Mouse (Mus musculus): ENCODE measurements around the gene Slc35e1.

Slc35e1 gene

DNA sequence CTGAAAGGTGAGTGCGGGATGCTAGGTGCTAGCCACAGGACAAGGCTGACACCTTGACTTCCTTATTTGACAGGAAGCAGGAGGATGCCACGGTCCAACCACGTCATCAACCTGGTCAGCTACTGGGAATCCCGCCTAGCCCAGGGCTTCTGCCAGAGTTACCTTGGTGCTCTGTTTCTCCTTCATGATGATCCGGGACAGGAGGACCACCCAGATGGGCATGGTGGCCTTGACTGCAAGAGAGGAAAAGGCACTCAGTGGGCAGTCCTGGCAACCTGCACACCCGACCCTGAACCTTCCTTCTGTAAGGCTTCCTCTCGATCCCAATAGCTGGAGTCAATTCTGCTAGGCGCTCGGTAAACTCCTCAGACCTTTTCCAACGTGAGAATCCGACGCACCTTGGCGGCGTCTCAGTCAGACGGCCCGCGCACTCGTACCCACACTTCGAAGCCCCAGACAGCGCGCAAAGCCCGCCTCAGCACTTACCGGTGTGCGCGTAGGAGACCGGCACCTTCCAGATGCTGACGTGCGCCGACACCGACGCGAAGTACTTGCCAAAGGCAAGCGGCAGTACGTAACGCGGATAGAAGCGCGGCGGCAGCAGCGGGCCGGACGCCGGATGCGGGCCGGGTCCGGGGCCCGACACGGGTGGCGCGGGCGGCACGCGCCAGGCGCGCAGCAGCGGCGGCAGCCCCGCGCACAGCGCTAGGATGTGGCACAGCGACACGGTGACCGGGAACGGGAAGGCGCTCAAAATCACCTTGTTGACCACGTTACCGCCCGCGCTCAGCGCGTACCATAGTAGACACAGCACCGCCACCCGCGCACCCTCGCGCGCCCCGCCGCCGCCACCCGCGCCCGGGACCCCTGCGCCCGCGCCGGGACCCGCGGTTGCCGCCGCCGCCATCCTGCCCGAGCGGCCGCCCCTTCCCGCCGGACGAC is at the start of gene Slc35e1:
Gene Slc35e1, minus strand, starts transcription at position 935 of the 942 bp plus-strand sequence.
- DNase-seq (ENCODE audit: low spot score), result peak; percentile 58

GRCm38 (mm10) chr8:72539234-72539633 is 46.8 kb upstream of the Slc35e1 start:
- DNase-seq (ENCODE audit: low spot score), result no peak

DNA sequence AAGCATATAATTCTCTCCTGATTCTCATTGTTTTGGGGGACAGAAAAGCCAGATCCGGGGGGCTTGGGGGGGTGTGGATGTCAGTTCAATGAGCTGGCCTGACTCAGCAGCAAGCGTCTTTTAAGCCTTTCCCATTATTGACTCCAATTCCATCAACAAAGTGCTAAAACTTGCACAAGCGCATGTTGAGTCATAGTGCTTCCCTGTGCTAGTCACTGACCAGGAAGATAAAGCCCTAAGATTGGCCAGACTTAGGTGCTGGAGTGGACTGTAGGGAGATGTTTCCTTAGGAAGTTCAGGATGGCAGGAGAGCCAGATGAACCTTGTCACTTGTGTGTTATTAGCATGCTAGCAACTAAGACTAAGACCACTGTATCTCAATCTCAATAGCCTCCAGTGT is 42.5 kb upstream of the Slc35e1 start:
- DNase-seq (ENCODE audit: low spot score), result no peak

DNA sequence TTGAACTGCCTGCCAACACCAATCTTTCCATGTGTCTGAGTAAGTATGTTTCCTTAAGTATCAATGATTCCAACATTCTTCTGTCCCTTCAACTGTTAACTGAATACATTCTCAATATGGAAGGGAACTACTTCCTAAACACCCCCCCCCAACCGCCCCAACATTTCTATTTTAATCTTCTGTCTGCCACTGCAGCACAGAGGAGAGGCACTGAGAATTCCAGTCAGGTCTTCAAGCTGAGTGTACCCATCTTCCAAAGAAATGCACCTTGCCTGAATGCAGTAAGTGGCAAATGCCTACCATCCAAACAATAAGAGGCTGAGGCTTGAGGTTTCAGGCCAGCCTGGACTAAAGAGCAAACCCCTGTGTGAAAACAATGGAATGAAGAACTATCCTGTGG is 39.7 kb upstream of the Slc35e1 start:
- DNase-seq (ENCODE audit: low spot score), result no peak

DNA sequence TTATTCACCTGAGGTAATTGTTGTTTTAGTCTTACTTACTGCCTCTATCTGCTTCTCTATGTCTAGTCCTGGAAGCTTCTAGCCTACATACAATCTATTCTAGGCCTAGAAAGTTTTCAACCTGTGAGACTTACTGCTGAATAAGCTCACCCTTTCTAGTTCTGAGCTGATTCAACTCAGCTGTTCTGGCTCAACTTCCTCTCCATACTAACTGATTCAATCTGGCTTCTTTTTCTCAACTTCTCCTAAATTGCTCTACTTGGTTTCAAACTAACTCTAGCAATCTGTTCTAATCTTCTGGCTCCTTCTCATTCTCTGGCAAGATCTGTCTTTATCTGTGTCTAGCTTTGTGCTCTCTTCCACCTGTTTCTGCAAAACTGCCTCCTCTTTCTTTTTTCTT is 29.5 kb upstream of the Slc35e1 start:
- no peak for DNase-seq (ENCODE audit: low spot score)

- DNase-seq (ENCODE audit: low spot score), result no peak
These were observed 25.1 kb upstream of the Slc35e1 start for GRCm38 (mm10) chr8:72517421-72517988.

DNA sequence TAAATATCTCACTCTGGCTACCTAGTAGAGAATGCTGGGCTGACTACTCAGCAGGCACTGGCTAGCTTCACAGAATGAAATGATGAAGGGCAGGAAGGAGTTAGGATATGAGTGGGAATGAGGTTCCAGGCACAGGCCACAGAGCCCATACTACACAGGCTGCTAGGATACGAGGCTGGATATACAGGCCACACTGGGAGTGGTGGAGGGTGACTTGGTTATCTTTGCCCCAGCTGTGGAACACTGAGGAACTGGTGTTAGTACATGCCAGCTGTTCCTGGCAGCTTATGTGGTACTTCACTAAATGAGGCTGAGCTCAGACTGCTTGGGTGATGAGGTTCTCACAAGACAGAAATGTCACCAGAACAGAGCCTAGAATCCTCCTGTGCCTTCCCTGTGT is 20.7 kb upstream of the Slc35e1 start:
- no peak for DNase-seq (ENCODE audit: low spot score)

DNA sequence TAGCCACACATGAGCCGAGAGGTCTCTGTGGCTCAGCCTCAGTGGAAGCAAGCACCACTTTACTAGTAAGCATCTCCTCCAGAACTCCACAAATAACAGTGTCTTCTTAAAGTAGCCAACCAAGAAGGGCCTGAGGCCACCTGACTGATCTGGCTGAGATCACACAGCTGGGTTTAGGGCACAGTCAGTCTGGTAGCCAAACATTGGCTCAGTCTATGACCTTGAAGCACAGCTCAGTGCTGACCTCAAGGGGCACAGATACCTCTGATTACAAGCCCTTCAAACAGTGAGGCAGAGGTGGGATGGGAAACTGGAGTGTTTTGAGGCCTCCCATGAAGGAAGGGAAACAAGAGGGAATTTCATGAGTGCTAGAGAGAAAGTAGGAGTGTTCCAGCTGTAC is 20.2 kb upstream of the Slc35e1 start:
- no peak for DNase-seq (ENCODE audit: low spot score)

DNA sequence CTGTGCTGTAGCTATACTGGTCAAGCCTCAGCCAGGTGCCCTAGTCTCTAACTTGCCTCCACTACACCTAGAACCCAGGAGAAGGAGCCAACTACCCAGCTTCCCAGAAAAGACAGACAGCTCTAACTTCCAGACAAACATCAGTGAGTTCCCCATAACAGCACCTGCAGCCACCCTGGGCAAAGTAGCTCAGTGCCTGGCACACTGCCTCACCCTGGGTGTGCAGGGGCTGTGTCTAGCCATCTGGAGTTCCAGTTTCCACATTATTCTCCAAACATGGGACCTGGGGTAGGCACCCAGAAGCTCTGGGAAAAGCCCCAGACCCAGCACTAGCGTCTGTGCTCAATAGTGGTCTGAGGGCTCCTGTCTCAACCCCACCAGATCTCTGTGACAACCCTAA is 15.1 kb upstream of the Slc35e1 start:
- DNase-seq (ENCODE audit: low spot score), result no peak

DNA sequence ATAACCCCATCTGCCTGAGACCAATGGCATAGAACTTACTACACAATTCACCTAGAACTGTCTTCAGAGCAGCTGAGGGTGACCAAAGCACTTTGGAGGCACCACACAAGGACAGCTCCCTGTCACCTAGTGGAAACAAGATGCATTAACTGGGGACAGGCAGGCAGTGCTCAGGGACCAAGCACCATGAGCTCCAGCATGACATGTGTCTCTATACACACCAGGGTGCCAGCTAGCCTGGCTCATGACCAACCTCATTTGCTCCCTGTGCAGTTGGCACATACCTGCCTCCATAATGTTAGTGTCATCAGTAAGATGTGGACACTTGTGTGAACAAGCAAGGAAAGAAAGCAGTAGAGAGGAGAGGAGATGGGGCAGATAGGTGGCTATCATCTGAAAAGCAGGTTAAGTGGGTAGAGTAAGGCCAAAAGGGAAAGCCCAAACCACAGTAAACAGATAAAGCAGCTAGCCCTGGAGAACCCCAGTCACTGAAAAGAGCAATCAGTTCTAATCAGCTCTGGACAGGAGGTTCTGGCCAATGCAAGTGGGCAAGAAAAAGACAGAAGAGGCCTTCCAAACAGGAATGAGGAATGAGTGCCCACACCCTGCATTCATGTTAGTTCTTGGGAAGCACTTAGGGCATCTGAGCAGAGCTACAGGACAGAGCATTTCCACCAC is 12.4 kb upstream of the Slc35e1 start:
- DNase-seq (ENCODE audit: low spot score), result no peak

- peak; percentile 33 for DNase-seq (ENCODE audit: low spot score)
These were observed 11.7 kb upstream of the Slc35e1 start for GRCm38 (mm10) chr8:72504137-72504536.

DNA sequence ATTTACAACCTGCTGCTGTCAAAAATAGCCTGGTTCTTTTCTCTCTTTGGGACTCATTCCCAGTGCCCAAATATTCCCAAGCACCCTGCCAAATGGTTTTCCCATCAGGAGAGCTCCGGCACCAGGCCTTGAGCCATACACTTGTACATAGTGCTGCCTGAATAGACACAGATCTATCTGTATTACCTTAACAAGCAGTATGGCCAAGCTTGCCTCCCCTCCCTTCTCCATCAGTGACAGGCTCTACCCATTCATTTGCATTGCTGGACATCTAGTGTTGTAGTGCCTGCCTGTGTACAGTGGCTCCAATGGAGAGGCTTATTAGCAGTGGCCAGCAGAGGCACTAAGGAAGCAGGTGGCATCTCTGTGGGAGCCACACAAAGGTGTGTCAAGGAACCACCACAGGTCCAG is 8.1 kb upstream of the Slc35e1 start:
- DNase-seq (ENCODE audit: low spot score), result no peak

DNA sequence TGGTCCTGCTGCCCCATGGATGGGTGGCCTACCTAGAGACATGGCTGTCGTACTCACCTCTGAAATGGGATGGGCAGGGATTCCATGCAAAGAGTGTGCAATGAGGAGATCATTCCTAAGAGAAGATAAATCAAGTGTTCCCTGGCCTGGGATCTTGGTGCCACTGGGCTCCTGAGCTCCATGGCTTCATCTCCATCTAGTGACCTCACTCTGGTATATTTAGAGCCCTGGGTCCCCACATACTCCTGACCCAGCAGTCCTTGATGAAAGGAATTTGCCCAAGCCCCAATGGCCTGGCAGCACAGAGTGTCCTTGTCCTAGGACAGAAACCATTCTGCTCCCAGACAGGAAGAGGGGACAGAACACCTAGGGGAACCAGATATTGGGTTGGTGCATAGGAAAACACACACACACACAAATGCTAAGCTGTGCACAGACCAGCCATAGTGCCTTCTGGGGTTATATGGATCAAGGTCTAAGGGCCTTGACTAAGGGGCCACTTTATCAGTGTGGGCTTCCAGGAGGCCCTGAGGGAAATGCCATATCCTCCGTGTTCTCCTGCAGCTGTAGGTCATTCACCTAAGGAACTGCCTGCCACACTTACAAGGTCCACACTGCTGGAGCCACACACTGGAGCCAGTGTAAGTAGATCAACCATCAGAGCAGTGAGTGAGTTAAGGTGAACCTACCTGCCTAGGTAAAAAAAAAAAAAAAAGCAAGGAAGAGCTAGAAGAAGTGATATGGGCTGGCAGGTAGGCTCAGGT is 7.3 kb upstream of the Slc35e1 start:
- no peak for DNase-seq (ENCODE audit: low spot score)

DNA sequence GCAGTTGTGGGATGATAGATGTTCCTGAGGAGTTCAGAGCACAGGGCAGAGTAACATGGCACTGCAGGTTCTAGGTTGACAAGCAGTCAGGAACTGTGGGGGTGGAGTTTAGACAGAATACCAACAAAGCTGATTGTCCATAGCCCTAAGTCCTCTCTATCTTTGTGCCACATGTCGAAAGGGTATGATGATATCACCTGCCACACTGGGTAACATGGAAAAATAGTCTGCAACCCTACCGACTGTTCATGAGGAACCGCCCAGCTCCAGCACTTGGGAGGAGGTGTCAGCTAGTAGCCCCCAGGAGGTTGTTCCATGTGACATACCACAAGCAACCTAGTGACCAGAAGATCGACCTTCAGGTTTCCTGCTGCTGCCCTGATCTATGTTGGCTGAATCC is 6.1 kb upstream of the Slc35e1 start:
- no peak for DNase-seq (ENCODE audit: low spot score)

- DNase-seq (ENCODE audit: low spot score), result no peak
These were observed 5.5 kb upstream of the Slc35e1 start for GRCm38 (mm10) chr8:72497911-72498310.

GRCm38 (mm10) chr8:72496217-72496616 is 3.8 kb upstream of the Slc35e1 start:
- no peak for DNase-seq (ENCODE audit: low spot score)

DNA sequence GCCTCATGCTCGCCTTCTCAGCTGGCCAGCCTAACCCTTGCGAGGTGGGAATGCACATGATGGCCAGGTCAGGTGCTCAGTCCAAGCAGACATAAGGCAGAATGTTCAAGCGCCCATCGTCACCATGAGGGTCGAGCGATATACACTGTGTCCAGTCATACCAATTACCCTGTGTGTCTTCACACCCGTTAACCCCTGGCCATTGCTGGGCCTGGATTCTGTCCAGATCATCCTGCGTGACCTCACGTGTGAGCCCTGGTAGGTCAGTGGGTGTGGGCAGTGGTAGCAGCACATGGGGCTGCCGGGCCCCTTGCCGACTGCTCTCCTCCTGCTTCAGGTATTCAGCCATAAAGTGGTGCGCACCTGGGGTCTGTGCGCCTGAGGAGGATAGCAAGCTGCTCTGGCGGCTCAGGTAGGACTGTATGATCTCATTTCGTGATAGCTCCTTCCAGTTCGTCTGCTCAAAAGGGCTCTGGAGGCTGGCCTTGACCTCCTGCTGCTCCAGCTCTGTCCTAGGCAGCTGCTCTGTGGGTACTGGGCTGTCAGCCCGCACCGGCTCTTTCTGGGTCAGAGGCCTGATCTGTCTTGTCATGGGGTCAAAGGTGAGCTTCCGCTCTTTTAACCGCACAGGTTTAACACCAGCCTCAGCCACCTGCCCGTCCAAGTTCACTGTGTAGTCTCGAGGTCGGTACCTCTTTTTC is 3.1 kb upstream of the Slc35e1 start:
- no peak for DNase-seq (ENCODE audit: low spot score)

- DNase-seq (ENCODE audit: low spot score), result no peak
These were observed 967 bp upstream of the Slc35e1 start for GRCm38 (mm10) chr8:72493381-72493780.

GRCm38 (mm10) chr8:72492622-72493081 is 238 bp upstream of the Slc35e1 start:
- peak; percentile 98 for DNase-seq (ENCODE audit: low spot score)

- DNase-seq (ENCODE audit: low spot score), result no peak
These were observed 1.4 kb downstream of the Slc35e1 start for GRCm38 (mm10) chr8:72491017-72491416.

DNA sequence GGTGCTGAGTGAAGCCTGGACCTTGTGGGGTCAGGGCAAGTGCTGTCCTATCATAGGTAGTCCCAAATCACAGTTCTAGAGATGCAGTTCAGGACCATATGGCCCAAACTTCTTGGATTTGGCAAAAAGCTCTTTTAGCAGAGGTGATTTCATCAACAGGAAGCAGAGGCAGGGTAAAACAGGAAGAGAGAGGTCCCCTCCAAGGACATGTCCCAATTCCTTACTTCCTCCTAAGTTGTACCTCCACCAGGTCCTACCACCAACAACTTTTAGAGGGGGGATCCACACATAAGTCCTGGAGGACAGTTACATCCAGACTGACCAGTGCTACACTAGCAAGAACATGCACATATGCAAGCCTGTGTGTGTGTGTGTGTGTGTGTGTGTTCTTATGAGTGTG is 5.4 kb downstream of the Slc35e1 start:
- no peak for DNase-seq (ENCODE audit: low spot score)

Measured in MN1 (cell line).